Mouse (Mus musculus): ENCODE measurements around the gene Sh3bgrl. TPM values are rescaled to one million over a fixed set of nuclear protein-coding genes. Genes with fewer than 3 reads are reported as not detected.

Gene Sh3bgrl
- polyA plus RNA-seq (2012; fragmentation: generic; extraction: Trizol): 18.5 TPM

DNA sequence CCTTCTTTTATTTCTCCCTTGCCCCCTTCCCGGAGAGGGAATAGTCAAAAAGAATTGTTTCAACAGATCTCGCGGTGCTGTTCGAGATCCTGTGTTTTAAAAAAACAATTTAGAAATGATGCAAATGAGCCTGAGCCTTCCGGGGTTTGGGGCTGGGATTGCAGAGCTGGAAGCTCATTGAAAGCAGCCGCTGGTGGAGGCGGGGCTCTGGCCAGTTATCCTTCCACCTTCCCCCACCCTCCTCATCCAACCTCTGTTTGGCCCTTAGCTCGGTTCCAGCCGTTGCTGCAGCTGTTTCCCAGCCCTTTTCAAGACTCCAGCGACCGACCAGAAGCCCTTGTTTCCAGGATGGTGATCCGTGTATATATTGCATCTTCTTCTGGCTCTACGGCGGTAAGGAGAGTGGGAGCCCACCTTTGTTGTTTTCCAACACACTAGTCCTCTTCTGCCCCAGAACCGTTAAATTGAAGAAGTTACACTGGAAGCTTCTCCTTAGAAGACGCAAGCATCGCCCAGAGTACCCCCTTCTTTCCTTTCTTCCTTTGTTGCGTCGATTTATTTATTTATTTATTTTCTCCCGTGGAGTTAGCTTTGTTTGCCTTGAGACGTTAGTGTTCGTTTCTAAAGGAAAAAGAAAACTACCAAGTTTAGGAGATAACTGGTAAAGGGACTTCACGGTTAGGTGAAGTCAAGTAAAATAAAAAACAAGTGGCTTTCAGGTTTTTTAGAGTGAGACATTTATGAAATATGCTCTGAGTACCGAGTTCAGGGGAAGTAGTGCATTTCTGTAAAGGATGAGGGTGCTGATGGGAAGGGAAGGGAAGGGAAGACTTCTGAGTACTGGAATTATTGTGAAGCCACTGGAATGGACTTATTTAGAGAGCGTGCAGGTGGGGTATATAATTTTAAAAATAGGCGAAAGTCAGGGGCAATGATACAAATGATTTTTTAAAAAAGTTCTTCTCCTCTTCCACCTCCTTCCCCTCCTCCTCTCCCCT lies at the start of gene Sh3bgrl:
Gene Sh3bgrl (plus strand): TSS at position 121 of the 998 bp plus-strand sequence.
- TF ChIP-seq SRF (IDR thresholded peaks at IDR 0.05; ENCODE audit: control insufficient read depth, insufficient read length, low read depth) (no peak), E2F4 (IDR thresholded peaks at IDR 0.05; ENCODE audit: insufficient read depth) (no peak), CEBPB (IDR thresholded peaks at IDR 0.05; ENCODE audit: insufficient read depth, poor library complexity, severe bottlenecking) (0 out of 2 replicates have a peak, but pooled peaks have one; percentile 26), USF1 (IDR thresholded peaks at IDR 0.05; ENCODE audit: low read depth) (no peak), MYOG (IDR thresholded peaks at IDR 0.05; ENCODE audit: control insufficient read depth in 1 of 3, insufficient read depth in 1 of 3, insufficient read length in 2 of 3, low read depth in 2 of 3) (no peak), MYOD1 (IDR thresholded peaks at IDR 0.05; ENCODE audit: control insufficient read depth in 1 of 3, insufficient read length in 2 of 3, low read depth in 2 of 3) (peak in 1 of 3 experiments; percentile 20), POLR2A (IDR thresholded peaks at IDR 0.05; ENCODE audit: insufficient read length, low read depth) (peak; percentile 72), POLR2AphosphoS2 (IDR thresholded peaks at IDR 0.05; ENCODE audit: insufficient read length, low read depth) (peak; percentile 42)
- H3K4me3 ChIP-seq: peak within 1 kb of the TSS; percentile 52
- H3K36me3 ChIP-seq (ENCODE audit: control insufficient read depth, insufficient read depth): no peaks in the 10 kb centered on the region
- H3ac ChIP-seq (ENCODE audit: control insufficient read depth, insufficient read length): no peak within 1 kb of the TSS
- H3K4me2 ChIP-seq (ENCODE audit: low read depth): peak within 1 kb of the TSS; percentile 80
- H3K27me3 ChIP-seq (ENCODE audit: control insufficient read depth, insufficient read depth, insufficient read length): no peaks in the 10 kb centered on the region
- peaks cover 52% of the 10 kb centered on the region for H3K79me2 ChIP-seq (ENCODE audit: control insufficient read depth, insufficient read depth)

DNA sequence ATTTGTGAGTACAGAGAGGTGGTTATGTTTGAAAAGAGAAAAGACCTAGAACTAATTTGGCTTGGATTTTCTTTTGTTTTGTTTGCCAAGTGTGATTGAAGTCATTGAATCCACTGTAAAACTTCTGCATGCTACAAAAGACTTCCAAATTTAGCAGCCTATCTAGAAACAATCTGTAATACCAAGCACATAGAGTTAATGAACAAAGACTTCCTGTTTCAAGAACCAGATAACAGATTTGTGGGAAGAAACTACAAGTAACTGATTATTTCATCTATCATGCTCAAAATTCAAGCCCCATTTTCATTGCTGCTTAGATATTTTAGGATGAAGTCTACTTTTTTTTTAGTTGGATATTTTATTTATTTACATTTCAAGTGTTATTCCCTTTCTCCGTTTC lies 47.4 kb upstream of the Sh3bgrl start:
- Histone ChIP-seq H3ac (ENCODE audit: control insufficient read depth, insufficient read length) (no peak overlapping the region), H3K4me2 (ENCODE audit: low read depth) (no peak overlapping the region), H3K79me2 (ENCODE audit: control insufficient read depth, insufficient read depth) (no peaks in the 10 kb centered on the region), H3K36me3 (ENCODE audit: control insufficient read depth, insufficient read depth) (no peaks in the 10 kb centered on the region), H3K27me3 (ENCODE audit: control insufficient read depth, insufficient read depth, insufficient read length) (no peaks in the 10 kb centered on the region), H3K4me3 (no peak overlapping the region)
- TF ChIP-seq TCF12 (IDR thresholded peaks at IDR 0.05; ENCODE audit: insufficient read depth, poor library complexity, severe bottlenecking): no peak
- TF ChIP-seq E2F4 (IDR thresholded peaks at IDR 0.05; ENCODE audit: insufficient read depth): no peak
- no peak for TF ChIP-seq CEBPB (IDR thresholded peaks at IDR 0.05; ENCODE audit: insufficient read depth, poor library complexity, severe bottlenecking)
- no peak for TF ChIP-seq MAX (IDR thresholded peaks at IDR 0.05; ENCODE audit: low read depth)
- no peak for TF ChIP-seq USF1 (IDR thresholded peaks at IDR 0.05; ENCODE audit: low read depth)
- TF ChIP-seq SRF (IDR thresholded peaks at IDR 0.05; ENCODE audit: control insufficient read depth, insufficient read length, low read depth): no peak
- no peak for TF ChIP-seq MYOD1 (IDR thresholded peaks at IDR 0.05; ENCODE audit: control insufficient read depth in 1 of 3, insufficient read length in 2 of 3, low read depth in 2 of 3)
- no peak for TF ChIP-seq MYOG (IDR thresholded peaks at IDR 0.05; ENCODE audit: control insufficient read depth in 1 of 3, insufficient read depth in 1 of 3, insufficient read length in 2 of 3, low read depth in 2 of 3)

DNA sequence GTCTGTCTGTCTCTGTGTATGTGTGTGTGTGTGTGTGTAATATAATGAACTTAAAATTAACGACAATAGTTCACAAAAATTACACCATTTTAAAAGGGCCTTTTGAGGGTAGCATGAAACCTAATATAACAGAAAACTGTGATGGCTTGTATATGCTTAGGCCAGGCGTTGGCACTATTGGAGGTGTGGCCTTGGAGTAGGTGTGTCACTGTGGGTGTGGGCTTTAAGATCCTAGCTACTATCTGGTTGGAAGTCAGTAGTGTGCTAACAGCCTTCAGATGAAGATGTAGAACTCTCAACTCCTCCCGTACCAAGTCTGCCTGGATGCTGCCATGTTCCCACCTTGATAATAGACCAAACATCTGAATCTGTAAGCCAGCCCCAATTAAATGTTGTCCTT lies 23.4 kb upstream of the Sh3bgrl start:
- Histone ChIP-seq H3ac (ENCODE audit: control insufficient read depth, insufficient read length) (no peak overlapping the region), H3K4me3 (no peak overlapping the region), H3K79me2 (ENCODE audit: control insufficient read depth, insufficient read depth) (no peaks in the 10 kb centered on the region), H3K27me3 (ENCODE audit: control insufficient read depth, insufficient read depth, insufficient read length) (no peaks in the 10 kb centered on the region), H3K36me3 (ENCODE audit: control insufficient read depth, insufficient read depth) (no peaks in the 10 kb centered on the region), H3K4me2 (ENCODE audit: low read depth) (no peak overlapping the region)
- TF ChIP-seq CEBPB (IDR thresholded peaks at IDR 0.05; ENCODE audit: insufficient read depth, poor library complexity, severe bottlenecking) (no peak), MYOD1 (IDR thresholded peaks at IDR 0.05; ENCODE audit: control insufficient read depth in 1 of 3, insufficient read length in 2 of 3, low read depth in 2 of 3) (no peak), SRF (IDR thresholded peaks at IDR 0.05; ENCODE audit: control insufficient read depth, insufficient read length, low read depth) (no peak), TCF3 (IDR thresholded peaks at IDR 0.05; ENCODE audit: insufficient read length, low read depth) (no peak), POLR2AphosphoS2 (IDR thresholded peaks at IDR 0.05; ENCODE audit: insufficient read length, low read depth) (no peak), USF1 (IDR thresholded peaks at IDR 0.05; ENCODE audit: low read depth) (no peak), E2F4 (IDR thresholded peaks at IDR 0.05; ENCODE audit: insufficient read depth) (no peak), POLR2A (IDR thresholded peaks at IDR 0.05; ENCODE audit: insufficient read length, low read depth) (no peak), MYOG (IDR thresholded peaks at IDR 0.05; ENCODE audit: control insufficient read depth in 1 of 3, insufficient read depth in 1 of 3, insufficient read length in 2 of 3, low read depth in 2 of 3) (no peak), REST (IDR thresholded peaks at IDR 0.05; ENCODE audit: insufficient read depth, insufficient read length) (no peak), MAX (IDR thresholded peaks at IDR 0.05; ENCODE audit: low read depth) (no peak), TCF12 (IDR thresholded peaks at IDR 0.05; ENCODE audit: insufficient read depth, poor library complexity, severe bottlenecking) (no peak)

DNA sequence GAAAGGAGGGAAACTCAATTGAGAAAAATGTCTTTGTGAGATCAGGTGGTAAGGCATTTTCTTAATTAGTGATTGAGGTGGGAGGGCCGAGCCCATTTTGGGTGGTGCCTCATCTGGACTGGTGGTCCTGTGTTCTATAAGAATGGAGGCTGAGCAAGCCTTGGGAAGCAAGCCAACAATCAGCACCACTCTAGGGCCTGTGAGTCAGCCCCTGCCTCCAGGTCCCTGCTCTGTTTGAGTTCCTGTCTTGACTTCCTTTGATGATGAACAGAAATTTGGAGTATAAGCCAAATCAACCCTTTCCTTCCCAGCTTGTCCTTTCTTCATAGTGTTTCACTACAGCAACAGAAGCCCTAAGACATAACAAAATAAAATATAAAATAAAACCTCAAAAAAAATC lies 19.4 kb upstream of the Sh3bgrl start:
- Histone ChIP-seq H3K27me3 (ENCODE audit: control insufficient read depth, insufficient read depth, insufficient read length) (no peaks in the 10 kb centered on the region), H3K4me3 (no peak overlapping the region), H3ac (ENCODE audit: control insufficient read depth, insufficient read length) (no peak overlapping the region), H3K4me2 (ENCODE audit: low read depth) (no peak overlapping the region), H3K36me3 (ENCODE audit: control insufficient read depth, insufficient read depth) (no peaks in the 10 kb centered on the region), H3K79me2 (ENCODE audit: control insufficient read depth, insufficient read depth) (no peaks in the 10 kb centered on the region)
- TF ChIP-seq USF1 (IDR thresholded peaks at IDR 0.05; ENCODE audit: low read depth): no peak
- TF ChIP-seq POLR2A (IDR thresholded peaks at IDR 0.05; ENCODE audit: insufficient read length, low read depth): no peak
- no peak for TF ChIP-seq POLR2AphosphoS2 (IDR thresholded peaks at IDR 0.05; ENCODE audit: insufficient read length, low read depth)
- TF ChIP-seq REST (IDR thresholded peaks at IDR 0.05; ENCODE audit: insufficient read depth, insufficient read length): no peak
- TF ChIP-seq E2F4 (IDR thresholded peaks at IDR 0.05; ENCODE audit: insufficient read depth): no peak
- no peak for TF ChIP-seq TCF3 (IDR thresholded peaks at IDR 0.05; ENCODE audit: insufficient read length, low read depth)
- TF ChIP-seq SRF (IDR thresholded peaks at IDR 0.05; ENCODE audit: control insufficient read depth, insufficient read length, low read depth): no peak
- no peak for TF ChIP-seq MAX (IDR thresholded peaks at IDR 0.05; ENCODE audit: low read depth)
- no peak for TF ChIP-seq TCF12 (IDR thresholded peaks at IDR 0.05; ENCODE audit: insufficient read depth, poor library complexity, severe bottlenecking)
- TF ChIP-seq MYOG (IDR thresholded peaks at IDR 0.05; ENCODE audit: control insufficient read depth in 1 of 3, insufficient read depth in 1 of 3, insufficient read length in 2 of 3, low read depth in 2 of 3): no peak
- TF ChIP-seq CEBPB (IDR thresholded peaks at IDR 0.05; ENCODE audit: insufficient read depth, poor library complexity, severe bottlenecking): no peak
- no peak for TF ChIP-seq MYOD1 (IDR thresholded peaks at IDR 0.05; ENCODE audit: control insufficient read depth in 1 of 3, insufficient read length in 2 of 3, low read depth in 2 of 3)

Data from myocyte (in vitro differentiated cells).